Mouse (Mus musculus) myocyte (in vitro differentiated cells): ENCODE measurements at regions not wholly inside any gene's neighbourhood (a gene's known extent, or its start where the extent isn't known, plus 50 kb on each side); places are given as distances from the start of the nearest gene placed in this dataset.
A peak's percentile ranks its signal among the peaks of the same experiment; 100 is the strongest.

Experiments used
- H3K27me3 ChIP-seq: one replicate; pipeline ENCODE4 v1.6.1; 2011; ENCODE audit not compliant: control insufficient read depth, insufficient read depth, insufficient read length
- H3K36me3 ChIP-seq: one replicate; pipeline ENCODE4 v1.6.1; 2011; ENCODE audit not compliant: control insufficient read depth, insufficient read depth
- H3K4me2 ChIP-seq: one replicate; pipeline ENCODE4 v1.6.1; 2011; ENCODE audit warnings: low read depth, control low read depth
- H3K4me3 ChIP-seq: one replicate; pipeline ENCODE4 v1.5.1; 2011; ENCODE audit warnings: mild to moderate bottlenecking, control low read depth, moderate library complexity
- H3K79me2 ChIP-seq: one replicate; pipeline ENCODE4 v1.6.1; 2011; ENCODE audit not compliant: control insufficient read depth, insufficient read depth
- H3ac ChIP-seq: one replicate; pipeline ENCODE4 v1.6.1; 2011; ENCODE audit not compliant: control insufficient read depth, insufficient read length
- CEBPB ChIP-seq: IDR thresholded peaks from 2 replicates; pipeline ENCODE4 v1.6.1; 2011; ENCODE audit warnings: mild to moderate bottlenecking, moderate library complexity; ENCODE audit not compliant: poor library complexity, insufficient read depth, severe bottlenecking
- E2F4 ChIP-seq: IDR thresholded peaks from one replicate; pipeline ENCODE4 v1.6.1; 2011; ENCODE audit warnings: mild to moderate bottlenecking, control low read depth, moderate library complexity; ENCODE audit not compliant: insufficient read depth
- MAX ChIP-seq: IDR thresholded peaks from one replicate; pipeline ENCODE4 v1.6.1; 2011; ENCODE audit warnings: low read depth, mild to moderate bottlenecking, control low read depth
- MYOD1 ChIP-seq, 3 experiments: IDR thresholded peaks; one replicate each; pipeline ENCODE4 v1.6.1; 2011; ENCODE audit warnings: control low read depth in 2 of 3, low read depth in 2 of 3, mild to moderate bottlenecking in 2 of 3, moderate library complexity in 1 of 3; ENCODE audit not compliant: insufficient read length in 2 of 3, control insufficient read depth in 1 of 3
- MYOG ChIP-seq, 3 experiments: IDR thresholded peaks; one replicate each; pipeline ENCODE4 v1.6.1; 2011; ENCODE audit warnings: control low read depth in 2 of 3, low read depth in 2 of 3, mild to moderate bottlenecking in 2 of 3; ENCODE audit not compliant: insufficient read length in 2 of 3, control insufficient read depth in 1 of 3, insufficient read depth in 1 of 3
- POLR2A ChIP-seq: IDR thresholded peaks from one replicate; pipeline ENCODE4 v1.6.1; 2011; ENCODE audit warnings: low read depth, mild to moderate bottlenecking, control low read depth, moderate library complexity; ENCODE audit not compliant: insufficient read length
- POLR2AphosphoS2 ChIP-seq: IDR thresholded peaks from one replicate; pipeline ENCODE4 v1.6.1; 2011; ENCODE audit warnings: low read depth, control low read depth; ENCODE audit not compliant: insufficient read length
- REST ChIP-seq: IDR thresholded peaks from one replicate; pipeline ENCODE4 v1.6.1; 2011; ENCODE audit warnings: mild to moderate bottlenecking, control low read depth, moderate library complexity; ENCODE audit not compliant: insufficient read depth, insufficient read length
- SRF ChIP-seq: IDR thresholded peaks from one replicate; pipeline ENCODE4 v1.6.1; 2011; ENCODE audit warnings: low read depth; ENCODE audit not compliant: control insufficient read depth, insufficient read length
- TCF12 ChIP-seq: IDR thresholded peaks from one replicate; pipeline ENCODE4 v1.6.1; 2011; ENCODE audit warnings: mild to moderate bottlenecking, control low read depth; ENCODE audit not compliant: poor library complexity, insufficient read depth, severe bottlenecking
- TCF3 ChIP-seq: IDR thresholded peaks from one replicate; pipeline ENCODE4 v1.6.1; 2011; ENCODE audit warnings: low read depth, control low read depth; ENCODE audit not compliant: insufficient read length
- USF1 ChIP-seq: IDR thresholded peaks from one replicate; pipeline ENCODE4 v1.6.1; 2011; ENCODE audit warnings: low read depth, mild to moderate bottlenecking, control low read depth, moderate library complexity

GRCm38 (mm10) chr8:79561269-79562063 lies 78.0 kb upstream of the Otud4 start:
- no peak for TF ChIP-seq TCF12
- peak in 1 of 3 experiments; percentile 19 for TF ChIP-seq MYOD1 (IDR thresholded peaks at IDR 0.05; ENCODE audit: control insufficient read depth in 1 of 3, insufficient read length in 2 of 3, low read depth in 2 of 3)
- TF ChIP-seq TCF3 = no peak

DNA sequence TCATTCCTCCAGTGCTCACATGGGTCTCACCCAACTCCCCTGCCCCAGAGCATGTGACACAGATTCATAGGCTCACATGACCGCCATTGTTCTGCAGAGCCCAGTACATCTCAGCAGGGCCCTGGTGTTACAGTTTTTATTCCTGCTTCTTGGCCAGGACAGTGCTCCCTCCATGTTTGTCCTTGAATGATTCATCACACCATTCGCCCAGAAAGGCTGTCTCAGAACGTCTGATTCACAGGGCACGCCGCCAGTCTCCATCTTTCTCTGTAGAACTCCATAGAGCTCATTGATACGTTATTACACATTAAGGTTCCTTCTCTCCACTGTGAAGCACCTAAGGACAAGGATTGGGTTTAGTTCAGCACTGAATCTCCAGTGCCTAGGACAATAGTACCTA lies 79.9 kb upstream of the Otud4 start:
- H3ac ChIP-seq = no peak overlapping the region
- no peaks in the 10 kb centered on the region for H3K27me3 ChIP-seq
- no peak overlapping the region for H3K4me3 ChIP-seq
- no peaks in the 10 kb centered on the region for H3K79me2 ChIP-seq
- no peak overlapping the region for H3K4me2 ChIP-seq
- H3K36me3 ChIP-seq = no peaks in the 10 kb centered on the region
- no peak for TF ChIP-seq TCF12
- no peak for TF ChIP-seq POLR2A
- no peak for TF ChIP-seq MYOD1 (IDR thresholded peaks at IDR 0.05; ENCODE audit: control insufficient read depth in 1 of 3, insufficient read length in 2 of 3, low read depth in 2 of 3)
- TF ChIP-seq MAX = no peak
- no peak for TF ChIP-seq CEBPB
- TF ChIP-seq REST = no peak
- TF ChIP-seq USF1 = peak; percentile 42

More at GRCm38 (mm10) chr8:79561269-79562063, 78.0 kb upstream of the Otud4 start:
- H3ac ChIP-seq = no peak overlapping the region
- no peaks in the 10 kb centered on the region for H3K79me2 ChIP-seq
- no peaks in the 10 kb centered on the region for H3K27me3 ChIP-seq
- H3K4me2 ChIP-seq = peak overlapping the region; percentile 78
- no peaks in the 10 kb centered on the region for H3K36me3 ChIP-seq
- peak overlapping the region; percentile 1 for H3K4me3 ChIP-seq

DNA sequence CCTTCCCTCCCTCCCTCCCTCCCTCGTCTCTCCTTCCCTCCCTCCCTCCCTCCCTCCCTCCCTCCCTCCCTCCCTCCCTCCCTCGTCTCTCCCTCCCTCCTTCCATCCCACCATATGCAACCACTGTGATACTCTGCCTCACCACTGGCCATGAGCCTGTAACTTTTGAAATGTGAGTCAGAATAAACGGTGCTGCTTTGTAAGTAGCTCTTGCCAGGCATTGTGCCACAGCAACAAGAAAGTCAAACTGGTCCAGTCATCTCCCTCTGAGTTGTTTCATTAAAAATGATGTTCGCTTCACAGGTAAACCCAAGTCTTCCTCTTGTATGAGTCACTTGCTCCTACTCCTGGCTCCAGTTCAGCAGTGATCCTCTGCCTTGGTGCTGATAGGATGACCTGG lies 85.1 kb upstream of the Otud4 start:
- no peak overlapping the region for H3K4me3 ChIP-seq
- H3K36me3 ChIP-seq = no peaks in the 10 kb centered on the region
- H3K27me3 ChIP-seq = no peaks in the 10 kb centered on the region
- H3ac ChIP-seq = no peak overlapping the region
- TF ChIP-seq POLR2AphosphoS2 (no peak), REST (no peak), E2F4 (no peak), POLR2A (no peak), TCF12 (no peak), CEBPB (no peak), SRF (no peak), MAX (no peak), MYOG (IDR thresholded peaks at IDR 0.05; ENCODE audit: control insufficient read depth in 1 of 3, insufficient read depth in 1 of 3, insufficient read length in 2 of 3, low read depth in 2 of 3) (no peak), TCF3 (no peak), USF1 (no peak), MYOD1 (IDR thresholded peaks at IDR 0.05; ENCODE audit: control insufficient read depth in 1 of 3, insufficient read length in 2 of 3, low read depth in 2 of 3) (no peak)
- no peaks in the 10 kb centered on the region for H3K79me2 ChIP-seq
- no peak overlapping the region for H3K4me2 ChIP-seq

GRCm38 (mm10) chr8:79550151-79550550 lies 89.3 kb upstream of the Otud4 start:
- no peaks in the 10 kb centered on the region for H3K36me3 ChIP-seq
- H3ac ChIP-seq = no peak overlapping the region
- TF ChIP-seq CEBPB (no peak), MAX (no peak), TCF12 (no peak), SRF (no peak), MYOD1 (IDR thresholded peaks at IDR 0.05; ENCODE audit: control insufficient read depth in 1 of 3, insufficient read length in 2 of 3, low read depth in 2 of 3) (no peak), TCF3 (no peak), REST (no peak), E2F4 (no peak), USF1 (no peak), MYOG (IDR thresholded peaks at IDR 0.05; ENCODE audit: control insufficient read depth in 1 of 3, insufficient read depth in 1 of 3, insufficient read length in 2 of 3, low read depth in 2 of 3) (no peak), POLR2A (no peak), POLR2AphosphoS2 (no peak)
- no peak overlapping the region for H3K4me2 ChIP-seq
- no peak overlapping the region for H3K4me3 ChIP-seq
- no peaks in the 10 kb centered on the region for H3K79me2 ChIP-seq
- H3K27me3 ChIP-seq = no peaks in the 10 kb centered on the region

- H3K36me3 ChIP-seq = no peaks in the 10 kb centered on the region
- H3ac ChIP-seq = no peak overlapping the region
- H3K4me3 ChIP-seq = no peak overlapping the region
- no peaks in the 10 kb centered on the region for H3K79me2 ChIP-seq
- no peak for TF ChIP-seq MYOG (IDR thresholded peaks at IDR 0.05; ENCODE audit: control insufficient read depth in 1 of 3, insufficient read depth in 1 of 3, insufficient read length in 2 of 3, low read depth in 2 of 3)
- no peak for TF ChIP-seq POLR2A
- no peak for TF ChIP-seq TCF12
- TF ChIP-seq USF1 = no peak
- TF ChIP-seq MYOD1 (IDR thresholded peaks at IDR 0.05; ENCODE audit: control insufficient read depth in 1 of 3, insufficient read length in 2 of 3, low read depth in 2 of 3) = no peak
- no peak for TF ChIP-seq SRF
- TF ChIP-seq MAX = no peak
- no peak for TF ChIP-seq TCF3
- TF ChIP-seq CEBPB = no peak
- no peak for TF ChIP-seq E2F4
- no peak for TF ChIP-seq REST
- TF ChIP-seq POLR2AphosphoS2 = no peak
- no peaks in the 10 kb centered on the region for H3K27me3 ChIP-seq
- H3K4me2 ChIP-seq = no peak overlapping the region
Observed at GRCm38 (mm10) chr8:79548156-79548555, 91.3 kb upstream of the Otud4 start.
